Mouse (Mus musculus) liver, postnatal 0 days (tissue): ENCODE measurements around the gene Tkfc.

ENCODE experiments used
- CTCF ChIP-seq: sonication (generic); IDR thresholded peaks from 2 replicates; pipeline ENCODE4 v1.5.1; 2016; ENCODE audit warnings: antibody characterized with exemption, low read depth
- EP300 ChIP-seq: IDR thresholded peaks from 2 replicates; pipeline ENCODE4 v1.6.1; 2016; ENCODE audit warnings: antibody characterized with exemption, low read depth, mild to moderate bottlenecking

DNA sequence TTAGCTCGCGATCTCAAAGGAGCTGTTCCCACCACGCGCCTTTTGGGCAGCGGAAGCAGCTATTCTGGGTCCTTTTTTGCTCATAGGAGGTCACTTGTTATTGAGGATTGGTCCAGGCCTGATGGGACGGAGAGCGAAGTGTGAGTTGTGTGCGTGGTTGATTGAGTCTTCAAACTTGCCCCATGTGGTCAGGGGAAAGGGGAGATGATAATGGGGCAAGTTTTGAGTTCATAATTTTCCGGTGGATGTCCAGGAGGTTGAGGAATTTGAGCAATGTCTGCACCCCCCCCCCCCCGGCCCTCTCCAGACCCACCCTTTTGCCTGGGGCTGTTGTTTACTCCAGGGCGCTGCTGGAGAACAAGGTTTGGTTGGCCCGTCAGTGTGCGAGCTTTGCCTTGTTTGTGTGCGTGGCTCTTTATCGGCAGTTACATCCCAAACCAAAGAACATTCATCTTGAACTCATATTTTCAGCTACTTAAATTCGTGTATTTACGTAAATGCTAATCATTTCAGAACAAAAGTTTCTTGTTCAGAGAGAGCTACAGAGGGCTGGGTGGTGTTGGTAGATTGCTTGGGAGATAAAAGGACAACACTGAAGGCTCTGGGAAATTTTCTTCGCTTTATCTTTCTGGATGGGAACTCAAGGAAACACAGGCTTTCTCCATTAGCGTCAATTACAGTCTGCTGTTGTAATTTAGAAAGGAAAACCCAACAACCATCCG is 608 bp upstream of the Tkfc start:
- TF ChIP-seq CTCF (no peak), EP300 (no peak)
